Comparison of ENCODE assay signal across 1 mouse cellular context in the genomic region with DNA sequence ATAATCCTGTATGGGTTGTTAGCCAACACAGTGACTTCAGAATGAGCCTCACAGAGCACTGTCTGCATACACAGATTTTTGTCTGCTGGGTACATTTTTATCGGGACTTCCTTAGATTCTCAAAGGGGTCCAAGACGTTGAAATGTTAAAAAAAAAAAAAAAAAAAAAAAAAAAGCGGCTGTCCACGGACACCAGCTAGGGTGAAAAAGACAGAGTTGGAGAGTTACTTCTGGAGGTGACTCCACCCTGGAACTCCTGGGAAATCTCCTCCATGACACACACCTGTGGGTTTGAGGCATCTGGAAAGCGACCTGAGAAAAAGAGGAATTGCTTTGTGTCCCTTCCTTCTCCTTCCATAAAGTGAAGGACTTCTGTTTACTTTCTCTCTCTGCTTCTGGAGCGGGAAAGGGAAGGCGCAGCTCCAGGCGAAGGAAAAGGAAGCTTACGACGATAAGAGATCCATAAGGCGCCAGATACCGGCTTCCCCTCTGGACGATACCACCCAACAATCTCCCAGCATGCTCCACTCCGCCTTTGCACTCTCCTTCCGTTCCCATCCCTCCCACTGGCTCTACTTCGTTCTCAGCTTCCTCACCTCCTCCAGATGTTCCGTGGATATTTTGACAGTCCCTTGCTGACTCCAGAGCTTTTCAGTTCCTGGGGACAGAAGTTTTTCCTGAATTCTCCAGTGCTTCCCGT.
A peak's percentile ranks its signal among the peaks of the same experiment; 100 is the strongest.
TF ChIP-seq lines count a peak whose summit lies in the region.

No protein-coding gene starts in this region.

TF ChIP-seq in MEL, 35 proteins besides CTCF, POLR2A, EP300 and RAD21:
- TF ChIP-seq NRF1 (IDR thresholded peaks at IDR 0.05; ENCODE audit: insufficient read depth, low read depth, low read length, poor library complexity, severe bottlenecking) (no peak), HCFC1 (IDR thresholded peaks at IDR 0.05; ENCODE audit: low read depth, low read length) (no peak), UBTF (IDR thresholded peaks at IDR 0.05; ENCODE audit: borderline replicate concordance, insufficient read depth, low read depth, low read length) (no peak), ZMIZ1 (IDR thresholded peaks at IDR 0.05; ENCODE audit: low read depth, low read length) (no peak), TAL1 (IDR thresholded peaks at IDR 0.05; ENCODE audit: low read length) (no peak), TBP (IDR thresholded peaks at IDR 0.05; ENCODE audit: low read depth, low read length) (peak; percentile 10; the same call in 1 of the 2 replicates), POLR2AphosphoS2 (IDR thresholded peaks at IDR 0.05; ENCODE audit: low read length) (no peak), CHD2 (IDR thresholded peaks at IDR 0.05; ENCODE audit: low read length) (no peak), GABPA (IDR thresholded peaks at IDR 0.05; ENCODE audit: low read depth, low read length) (no peak), BHLHE40 (IDR thresholded peaks at IDR 0.05; ENCODE audit: borderline replicate concordance, low read depth, low read length) (no peak), USF2 (IDR thresholded peaks at IDR 0.05; ENCODE audit: borderline replicate concordance in 1 of 2, insufficient read depth in 1 of 2, low read depth in 1 of 2, low read length in 2 of 2) (no peak), RCOR1 (IDR thresholded peaks at IDR 0.05; ENCODE audit: low read depth, low read length) (no peak), GATA1 (IDR thresholded peaks at IDR 0.05; ENCODE audit: low read depth, low read length) (peak; percentile 64), ZC3H11A (IDR thresholded peaks at IDR 0.05; ENCODE audit: low read depth, low read length) (no peak), MXI1 (IDR thresholded peaks at IDR 0.05; ENCODE audit: low read depth, low read length) (no peak), MAX (IDR thresholded peaks at IDR 0.05; ENCODE audit: low read length) (no peak), USF1 (IDR thresholded peaks at IDR 0.05; ENCODE audit: low read depth, low read length) (no peak), ELF1 (IDR thresholded peaks at IDR 0.05; ENCODE audit: low read depth, low read length) (no peak), MEF2A (IDR thresholded peaks at IDR 0.05; ENCODE audit: extremely low read depth, insufficient replicate concordance, low read depth, low read length, poor library complexity, severe bottlenecking) (no peak), ZNF384 (IDR thresholded peaks at IDR 0.05; ENCODE audit: low read depth, low read length) (peak; percentile 66; the same call in 1 of the 2 replicates)
